Mouse (Mus musculus) forelimb bud, embryonic 11.5 days (tissue): ENCODE results near the gene Abcg5.

Source experiments
- DNase-seq: peaks from one replicate; pipeline ENCODE4 v3.0.0-alpha.2; 2012; ENCODE audit warnings: low read depth, low spot score

The Abcg5 gene

DNA sequence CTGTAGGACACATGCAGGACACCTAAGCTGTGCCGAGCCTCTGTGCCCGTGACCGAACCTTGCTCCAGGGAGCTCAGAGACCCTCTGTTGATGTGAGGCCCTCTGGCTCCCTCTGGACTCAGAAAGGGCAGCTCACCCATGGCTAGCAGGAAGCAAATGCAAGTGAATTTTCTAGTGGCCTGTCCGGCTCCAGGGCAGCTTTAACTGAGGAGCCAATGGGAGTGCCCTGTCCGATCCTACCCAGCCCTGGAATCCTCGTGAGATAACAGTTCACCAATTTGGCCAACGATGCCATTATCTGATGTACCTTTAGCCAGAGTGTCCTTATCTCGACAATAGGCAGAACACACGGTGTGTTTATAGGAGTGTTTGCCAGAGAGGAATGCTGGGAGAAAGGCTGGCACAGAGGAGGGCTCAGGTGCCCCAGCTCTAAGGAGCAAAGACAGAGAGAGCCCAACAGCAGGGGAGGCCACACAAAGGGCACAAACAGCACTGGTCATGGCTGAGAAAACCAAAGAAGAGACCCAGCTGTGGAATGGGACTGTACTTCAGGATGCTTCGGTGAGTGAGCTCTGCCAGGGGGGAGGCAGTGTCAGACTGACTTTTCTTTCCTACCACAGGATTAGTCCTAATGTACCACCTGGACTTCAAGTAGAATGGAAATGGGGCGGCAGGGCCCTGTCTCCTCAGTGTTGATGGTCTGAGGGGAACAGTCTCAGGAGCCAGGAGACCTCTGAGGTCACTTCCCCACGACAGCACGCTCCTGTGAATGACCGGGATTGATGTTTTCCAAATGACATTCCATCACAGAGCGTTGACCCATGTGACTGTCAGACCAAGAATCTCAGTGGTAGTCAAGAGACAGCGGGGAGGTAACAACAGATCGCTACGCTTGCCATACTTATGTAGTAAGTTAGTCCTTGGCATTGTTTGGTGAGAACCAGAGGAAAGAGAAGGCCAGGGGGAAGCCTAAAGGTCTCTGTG is at the start of gene Abcg5:
TSS of gene Abcg5 (minus strand) at position 278 of the 984 bp plus-strand sequence.
- no peak for DNase-seq

DNA sequence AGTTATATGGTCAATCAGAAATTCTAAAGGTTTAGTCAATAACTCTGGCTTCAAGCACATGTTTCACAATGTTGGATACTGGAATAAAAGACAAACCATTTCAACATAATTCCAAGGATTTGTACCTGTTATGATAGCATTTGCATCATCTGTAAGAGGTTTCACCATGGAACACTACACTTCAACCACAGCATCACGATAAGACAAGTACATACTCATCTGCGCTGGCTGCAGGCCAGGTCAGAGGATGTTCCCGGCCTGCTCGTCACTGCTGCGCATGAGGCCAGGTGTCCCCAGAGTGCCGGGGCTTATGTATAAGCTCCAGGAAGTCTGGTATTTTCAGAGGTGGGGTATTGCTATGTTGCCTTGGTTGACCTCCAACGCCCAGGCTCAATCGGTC is 49.8 kb upstream of the Abcg5 start:
- DNase-seq: no peak

DNA sequence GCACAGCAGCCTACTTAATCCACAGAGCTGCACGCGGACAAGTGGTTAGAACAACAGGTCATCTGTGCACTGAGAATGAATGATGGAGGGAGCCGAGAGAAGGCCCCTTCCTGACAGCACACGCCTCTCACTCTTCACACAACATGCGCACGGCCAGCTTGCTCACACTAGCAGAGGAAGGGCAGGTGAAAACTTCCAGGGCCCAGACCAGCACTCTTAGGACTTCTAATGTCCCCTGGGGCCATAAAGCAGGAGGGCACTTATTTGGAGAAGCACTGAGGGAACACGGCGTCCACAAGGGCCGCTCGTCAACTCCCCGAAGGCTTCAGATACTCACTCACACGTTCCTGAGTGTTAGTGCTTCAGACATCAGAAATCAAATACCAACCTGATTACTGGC is 48.5 kb upstream of the Abcg5 start:
- DNase-seq: no peak

DNA sequence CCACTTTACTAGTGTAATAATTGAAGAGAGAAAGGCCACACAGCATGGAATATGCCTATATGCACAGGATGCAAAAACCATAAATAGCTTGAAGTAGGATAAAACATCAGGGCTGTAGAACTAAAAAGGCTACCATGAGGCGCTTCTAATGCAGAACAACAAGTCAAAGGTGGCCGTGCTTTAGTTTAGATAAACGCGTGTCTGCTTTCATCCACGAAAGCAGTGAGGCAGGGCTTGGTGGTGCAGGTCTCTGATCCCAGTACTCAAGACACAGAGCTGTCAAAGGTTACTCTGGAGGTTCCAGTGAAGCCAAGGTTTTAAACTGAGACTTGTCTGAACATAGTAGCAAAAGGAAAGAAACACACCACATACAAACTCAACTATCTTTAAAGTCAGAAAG is 46.3 kb upstream of the Abcg5 start:
- no peak for DNase-seq

DNA sequence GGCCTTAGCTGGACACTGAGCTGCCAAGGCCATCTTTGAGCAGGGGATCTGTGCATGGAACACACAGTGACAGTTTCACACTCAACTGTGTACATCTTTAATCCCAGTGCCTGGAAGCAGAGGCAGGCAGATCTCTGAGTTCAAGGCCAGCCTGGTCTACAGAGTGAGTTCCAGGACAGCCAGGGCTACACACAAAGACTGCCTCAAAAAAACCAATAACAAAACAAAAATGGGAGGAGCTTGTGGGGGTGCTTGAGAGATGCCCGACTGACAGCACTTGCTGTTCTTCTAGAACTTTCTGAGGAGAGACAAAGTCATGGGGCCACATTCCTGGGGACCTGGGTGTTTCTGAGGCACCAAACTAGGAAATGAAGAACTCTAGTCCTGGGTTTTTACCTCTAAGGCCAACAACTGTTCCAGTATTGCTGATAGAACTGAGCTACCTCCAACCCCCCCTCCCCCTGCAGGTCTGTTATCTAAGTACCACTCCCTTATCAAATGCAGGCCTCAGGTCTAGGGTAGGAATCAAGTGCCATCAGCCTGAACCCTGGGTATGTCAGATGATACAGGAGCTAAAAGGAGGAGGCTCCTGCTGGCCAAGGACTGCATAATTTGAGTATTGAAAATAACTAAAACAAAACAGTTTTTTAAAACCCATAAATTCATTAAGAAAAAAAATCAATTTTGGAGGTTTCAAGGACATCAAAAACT is 45.5 kb upstream of the Abcg5 start:
- no peak for DNase-seq

DNA sequence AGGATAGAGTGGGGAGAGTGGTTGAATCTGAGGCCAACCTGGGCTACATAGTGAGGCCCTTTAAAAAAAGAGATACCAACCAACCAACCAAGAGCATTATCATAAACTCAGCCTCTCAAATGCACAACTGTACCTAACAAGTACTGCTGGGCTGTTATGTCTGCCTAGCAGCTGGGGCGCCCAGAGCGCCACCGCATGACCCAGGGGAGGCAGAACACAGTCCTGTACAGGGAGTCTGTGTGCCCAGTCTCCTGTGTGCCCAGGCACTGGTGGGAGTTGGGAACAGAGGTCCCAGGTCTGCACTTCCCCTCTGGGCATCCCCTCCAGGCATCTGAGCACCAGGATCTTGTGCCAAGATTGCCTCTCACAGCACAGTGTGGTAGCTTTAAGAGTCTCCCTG is 42.4 kb upstream of the Abcg5 start:
- no peak for DNase-seq

DNA sequence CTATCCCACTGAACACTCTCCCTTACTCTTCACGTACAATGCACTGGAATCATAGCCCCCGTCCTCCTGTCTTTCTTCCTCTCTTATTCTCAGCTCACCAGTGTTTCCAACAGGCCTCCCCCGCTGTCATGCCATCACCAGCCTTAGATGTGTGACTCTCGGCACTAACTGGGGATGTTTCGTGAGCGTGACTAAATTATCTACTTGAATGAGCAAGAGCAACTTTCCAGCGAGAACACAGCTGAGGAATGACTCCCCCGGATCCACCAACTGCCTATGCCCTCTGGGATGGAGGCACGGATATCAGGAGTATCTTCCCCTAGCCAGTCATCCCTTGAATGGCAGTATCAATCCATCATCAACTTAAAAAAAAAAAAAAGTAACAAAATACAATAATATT is 41.2 kb upstream of the Abcg5 start:
- no peak for DNase-seq

DNA sequence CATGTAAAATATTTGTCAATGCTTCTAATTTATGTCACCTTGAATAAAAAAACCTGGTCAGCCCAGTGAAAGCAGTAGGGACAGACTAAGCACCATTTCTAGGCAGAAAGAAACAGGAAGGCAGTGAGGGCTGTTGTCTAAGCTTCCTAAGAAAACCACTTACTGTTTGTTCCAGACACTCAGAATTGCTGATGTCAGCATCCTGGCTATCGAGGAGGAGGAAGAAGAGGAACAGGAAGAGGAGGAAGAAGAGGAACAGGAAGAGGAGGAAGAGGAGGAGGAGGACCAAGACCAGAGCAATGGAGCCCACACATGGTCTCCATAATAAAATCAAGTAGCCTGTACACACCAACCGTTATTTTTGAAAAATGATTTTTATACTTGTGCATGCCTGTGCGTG is 36.3 kb upstream of the Abcg5 start:
- no peak for DNase-seq

DNA sequence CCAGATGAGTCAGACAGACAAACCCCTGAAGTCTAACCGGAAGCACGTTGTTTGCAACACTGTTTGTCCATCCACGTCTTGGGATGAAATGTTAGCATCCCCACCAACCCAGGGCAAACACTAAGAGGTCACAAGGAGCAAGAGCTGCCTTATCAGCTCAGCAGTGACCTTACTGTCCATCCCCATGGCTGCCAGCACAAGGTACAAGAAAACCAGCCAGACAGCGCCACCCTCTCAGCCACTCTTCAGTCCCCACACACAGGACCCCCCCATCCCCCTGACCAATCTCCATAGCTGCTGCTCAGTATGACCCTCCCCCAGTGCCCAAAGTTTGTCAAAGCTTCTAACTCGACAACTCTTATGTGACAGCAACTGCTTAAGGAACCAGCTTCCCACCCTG is 34.6 kb upstream of the Abcg5 start:
- no peak for DNase-seq

DNA sequence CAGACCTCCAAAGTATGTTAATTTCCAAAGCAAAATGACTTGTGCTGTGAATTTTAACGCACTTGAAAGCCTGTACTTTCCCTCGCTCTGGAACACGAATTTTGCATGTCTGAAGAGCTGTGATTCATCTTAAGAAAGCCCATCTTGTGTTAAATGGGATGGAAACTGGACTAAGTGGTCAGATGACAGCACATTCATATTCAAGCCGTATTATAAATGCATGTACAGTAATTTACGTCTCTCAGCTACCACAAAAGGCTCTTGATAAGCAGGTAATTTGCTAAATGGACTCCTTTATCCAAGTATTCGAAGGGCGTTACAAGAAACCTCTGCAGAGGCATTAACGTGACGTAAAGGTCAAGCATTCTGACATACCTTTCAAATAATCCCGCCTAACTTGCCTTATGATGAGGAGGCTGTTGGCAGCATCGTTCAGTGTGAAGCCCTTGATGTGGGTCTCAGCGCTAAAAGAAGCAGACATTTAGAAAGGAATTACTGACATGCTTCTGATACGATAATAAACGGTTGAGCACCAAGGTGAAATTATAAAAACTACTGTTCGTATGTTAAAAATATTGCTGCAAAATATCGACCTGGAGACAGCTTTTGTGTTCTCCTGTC is 33.6 kb upstream of the Abcg5 start:
- DNase-seq: no peak

DNA sequence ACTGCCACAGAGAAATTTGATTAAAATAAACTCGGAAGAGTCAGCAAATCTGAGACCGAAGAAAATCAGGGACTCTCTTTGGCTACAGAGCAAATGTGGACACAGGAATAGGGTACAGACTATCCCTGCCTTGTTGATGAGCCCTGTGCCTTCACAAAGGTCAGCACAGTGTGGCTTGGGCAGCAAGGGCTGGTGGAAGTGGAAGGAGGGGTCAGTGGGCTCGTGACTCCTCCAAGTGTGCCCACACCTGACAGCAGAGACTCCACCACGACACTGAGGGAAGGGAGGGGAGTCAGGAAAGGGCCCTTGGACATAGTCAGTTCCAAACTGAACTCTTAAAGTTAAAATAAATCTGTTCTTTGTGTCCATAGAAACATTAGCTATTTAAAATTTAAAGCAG is 32.1 kb upstream of the Abcg5 start:
- no peak for DNase-seq

DNA sequence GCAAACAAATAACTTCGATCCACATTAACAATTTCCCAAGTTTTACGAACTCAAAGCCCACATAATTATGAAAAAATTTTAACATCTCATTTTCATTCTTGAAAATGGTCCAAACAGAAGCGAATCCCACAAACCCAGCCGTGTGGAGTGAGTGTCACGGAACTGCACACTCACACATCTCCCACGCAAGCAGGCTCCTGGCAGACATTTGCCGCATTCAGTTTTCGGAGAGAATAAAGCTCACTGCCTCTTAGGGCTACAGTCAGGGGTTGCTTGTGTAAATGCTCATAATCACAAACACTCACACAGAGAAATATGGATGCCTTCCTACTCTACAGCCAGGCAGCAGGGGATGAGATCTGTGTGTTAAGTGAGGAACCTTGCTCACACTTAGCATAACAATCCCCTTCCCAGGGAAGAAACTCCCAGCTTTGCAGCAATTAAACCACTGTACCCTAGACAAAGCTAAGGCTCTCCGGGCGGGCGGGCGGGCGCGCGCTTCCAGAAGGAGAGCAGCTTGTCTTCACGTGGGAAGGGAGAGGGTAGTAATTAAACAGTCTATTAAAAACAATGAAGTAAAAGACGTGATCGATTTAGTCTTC is 30.9 kb upstream of the Abcg5 start:
- no peak for DNase-seq

DNA sequence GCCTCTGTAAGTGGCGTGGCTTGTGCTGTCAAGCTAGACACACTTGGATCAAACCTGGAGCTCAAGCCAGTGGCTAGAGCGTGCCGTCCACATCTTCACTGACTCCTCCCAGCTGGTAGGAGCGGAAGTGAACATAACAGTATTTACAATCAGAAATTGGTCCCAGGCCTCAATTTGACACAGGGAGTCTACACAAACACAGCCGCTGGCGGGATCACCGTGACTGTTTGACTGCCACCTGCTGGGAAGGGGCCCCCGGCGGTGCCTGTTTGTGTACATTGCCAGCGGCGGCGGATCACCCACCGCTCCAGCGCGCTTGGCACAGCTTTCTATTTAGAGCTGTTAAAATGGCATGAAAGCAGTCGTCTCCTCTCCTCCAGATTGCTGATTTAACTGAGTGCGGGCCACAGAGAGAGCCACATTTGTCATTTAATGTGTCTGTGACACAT is 26.6 kb upstream of the Abcg5 start:
- DNase-seq: no peak

DNA sequence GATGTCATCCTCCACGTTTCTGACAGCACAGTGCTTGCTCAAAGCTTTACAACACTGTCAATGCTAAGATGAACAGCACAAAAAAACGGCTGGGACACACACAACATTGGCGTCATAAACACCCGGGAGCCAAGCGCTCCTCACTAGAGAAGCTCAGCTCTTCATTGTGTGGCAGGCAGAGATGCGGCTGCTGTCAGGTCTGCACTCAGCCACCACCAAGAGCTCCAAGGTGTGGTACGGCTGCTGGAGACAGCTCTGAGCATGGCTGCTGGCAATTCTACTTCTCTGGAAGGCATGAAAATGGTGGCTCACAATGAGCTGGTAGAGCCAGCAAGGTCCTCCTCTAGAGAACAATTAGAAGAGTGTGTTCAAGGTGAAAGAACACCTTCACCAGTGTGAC is 26.0 kb upstream of the Abcg5 start:
- DNase-seq: no peak

DNA sequence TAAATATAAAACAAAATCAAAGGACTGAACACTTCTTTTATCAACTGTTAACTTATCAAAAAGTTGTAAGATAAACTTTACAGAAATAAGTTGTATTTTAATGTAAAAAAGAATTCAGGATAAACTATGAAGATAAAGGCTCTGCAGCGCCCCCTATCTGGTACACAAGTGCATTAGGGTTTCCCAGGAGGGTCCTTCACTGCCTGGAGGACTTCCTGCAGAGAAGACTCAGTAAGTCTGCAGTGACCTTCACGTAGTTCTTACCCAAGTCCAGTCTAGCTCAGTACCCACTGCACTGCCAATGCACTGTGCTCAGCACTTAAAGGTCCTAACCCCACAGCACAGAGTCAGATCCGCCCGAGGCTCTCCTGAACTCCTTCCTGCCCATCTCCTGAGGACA is 24.6 kb upstream of the Abcg5 start:
- DNase-seq: no peak

DNA sequence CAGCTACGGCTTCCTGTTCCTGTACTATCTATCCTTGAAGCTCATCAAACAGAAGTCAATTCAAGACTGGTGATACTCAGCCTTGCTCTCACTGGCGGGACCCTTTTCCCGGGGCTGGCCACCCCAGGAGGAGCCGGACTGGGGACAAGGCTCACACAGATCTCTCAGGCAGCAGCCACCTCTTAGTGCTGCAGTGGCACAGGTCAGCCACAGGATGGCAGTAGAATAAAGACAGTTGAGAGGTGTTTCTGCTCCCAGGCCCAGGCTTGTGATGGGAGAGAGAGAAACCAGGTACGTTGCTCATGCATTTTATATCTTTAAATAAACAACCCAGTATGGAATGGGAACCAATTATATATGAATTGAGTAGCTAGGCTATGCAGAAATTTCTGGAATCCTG is 15.9 kb upstream of the Abcg5 start:
- DNase-seq: peak; percentile 65

DNA sequence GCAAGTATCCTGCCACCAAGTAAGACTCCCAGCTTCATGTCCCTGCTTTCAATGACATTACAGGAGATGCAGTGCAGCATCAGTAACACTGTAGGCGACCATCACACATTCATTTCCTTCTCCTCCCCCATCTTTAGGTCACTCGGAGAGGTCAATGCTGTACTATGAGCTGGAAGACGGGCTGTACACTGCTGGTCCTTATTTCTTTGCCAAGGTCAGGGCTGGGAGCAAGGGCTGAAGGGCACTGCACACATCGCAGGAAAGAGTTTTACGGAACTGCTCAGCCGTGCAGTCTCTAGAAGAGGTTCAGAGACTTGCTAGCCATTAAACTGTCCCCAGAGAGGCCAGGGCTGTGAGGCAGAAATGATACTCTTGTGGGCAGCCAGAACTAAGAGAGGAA is 13.7 kb upstream of the Abcg5 start:
- no peak for DNase-seq

DNA sequence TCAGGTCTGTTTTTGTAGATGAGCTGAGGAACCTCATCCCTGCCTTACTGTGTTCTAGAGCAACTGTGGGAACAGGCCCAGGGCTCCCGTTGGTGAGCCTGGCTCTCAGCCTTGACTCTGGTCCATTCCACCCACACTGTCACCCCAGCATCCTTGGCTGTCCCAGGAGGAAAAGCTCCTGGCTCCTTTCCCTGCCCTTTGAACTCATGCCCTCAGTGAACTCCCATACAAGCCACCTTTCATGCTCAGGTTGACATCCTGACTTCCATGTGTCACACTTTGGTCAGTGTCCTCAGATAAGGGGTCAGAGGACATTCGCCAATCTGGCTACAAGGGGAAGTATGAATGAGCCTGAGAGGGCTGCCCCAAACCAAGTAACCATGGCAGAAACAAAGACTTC is 10.9 kb upstream of the Abcg5 start:
- DNase-seq: no peak

DNA sequence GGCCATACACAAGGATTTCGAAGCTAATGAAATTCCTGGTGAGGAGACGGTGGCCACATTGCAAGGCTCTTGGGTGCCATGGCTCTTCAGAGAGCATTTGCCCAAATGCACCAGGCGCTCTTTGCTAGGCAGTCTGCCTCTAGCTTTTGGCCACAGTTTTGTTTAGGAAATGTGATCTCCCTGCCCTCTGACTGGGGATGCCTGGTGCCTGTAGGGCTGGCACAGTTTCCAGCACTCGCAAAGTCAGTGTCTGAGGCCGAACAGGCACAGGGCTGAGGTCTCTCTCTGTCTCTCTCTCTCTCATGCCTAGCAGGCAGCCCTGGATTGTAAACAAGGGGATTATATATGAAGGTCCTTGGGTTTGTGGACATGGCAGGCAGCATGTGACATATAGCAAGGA is 7.3 kb upstream of the Abcg5 start:
- no peak for DNase-seq

DNA sequence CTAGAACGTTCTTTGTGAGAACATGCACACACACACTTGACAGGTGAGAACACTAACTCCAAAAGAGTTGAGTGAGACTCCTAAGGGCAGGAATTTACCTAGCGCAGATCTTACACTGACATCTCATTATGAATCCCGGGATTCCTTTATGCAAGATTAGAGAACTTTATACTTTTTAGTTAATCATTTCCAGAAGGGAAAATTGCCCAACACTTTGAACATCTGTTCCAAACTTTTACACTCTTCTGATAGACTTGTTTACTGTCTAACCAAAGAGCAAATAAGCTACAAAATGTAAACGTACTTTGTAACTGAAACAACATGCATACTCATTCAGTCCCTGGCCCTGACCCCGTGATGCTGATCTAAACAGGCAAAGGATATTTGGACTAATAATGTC is 6.5 kb upstream of the Abcg5 start:
- DNase-seq: no peak

DNA sequence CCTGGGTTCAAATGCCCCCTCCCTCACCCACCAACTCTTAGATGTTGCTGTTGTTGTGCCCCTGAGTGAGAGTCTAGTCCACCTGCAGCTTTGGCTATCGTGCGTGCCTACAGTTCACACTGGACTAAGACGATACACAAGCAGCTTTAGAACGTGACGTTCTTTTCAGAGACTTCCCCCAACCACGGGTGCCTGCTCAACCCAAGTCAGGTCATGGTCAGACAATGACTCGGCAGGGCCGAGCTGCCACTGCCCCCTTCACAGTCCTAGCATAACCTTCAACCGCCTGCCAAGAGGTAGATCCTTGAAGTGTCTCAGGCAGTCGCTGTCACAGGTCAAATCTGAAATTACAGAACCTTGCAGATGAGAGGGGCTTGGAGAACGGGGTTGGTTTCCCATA is 6.0 kb upstream of the Abcg5 start:
- DNase-seq: no peak

DNA sequence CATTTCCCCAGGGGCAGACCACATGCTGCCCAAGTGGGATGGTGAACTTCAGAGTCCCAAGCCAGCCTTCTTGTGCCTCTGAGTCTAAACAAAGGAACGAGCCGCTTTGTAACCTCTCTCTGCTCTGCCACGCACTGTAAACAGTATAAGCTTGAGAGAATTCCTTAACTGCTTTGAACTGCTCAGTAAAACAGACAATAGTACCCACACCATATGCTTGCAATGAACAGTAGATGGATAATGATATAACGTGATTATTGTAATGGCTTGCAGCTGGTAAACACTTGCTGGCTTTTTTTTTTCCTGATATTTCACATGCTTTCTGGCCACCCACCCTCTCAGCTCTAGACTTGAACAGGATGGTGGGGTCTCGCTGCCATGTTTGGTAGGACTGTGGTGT is 5.2 kb upstream of the Abcg5 start:
- DNase-seq: no peak
